Mouse (Mus musculus): ENCODE results near the gene Tmem253. TPM values are rescaled to one million over a fixed set of nuclear protein-coding genes. Genes with fewer than 3 reads are reported as not detected.

Gene Tmem253
- polyA plus RNA-seq, 1 experiment = 0.34 TPM

- Histone ChIP-seq H3K4me2 (ENCODE audit: low read depth) (no peak overlapping the region), H3ac (ENCODE audit: control insufficient read depth, insufficient read length) (no peak overlapping the region), H3K36me3 (ENCODE audit: control insufficient read depth, insufficient read depth) (peaks cover 30% of the 10 kb centered on the region), H3K27me3 (ENCODE audit: control insufficient read depth, insufficient read depth, insufficient read length) (no peaks in the 10 kb centered on the region), H3K4me3 (no peak overlapping the region), H3K79me2 (ENCODE audit: control insufficient read depth, insufficient read depth) (no peaks in the 10 kb centered on the region)
- TF ChIP-seq SRF (IDR thresholded peaks at IDR 0.05; ENCODE audit: control insufficient read depth, insufficient read length, low read depth) (no peak), POLR2AphosphoS2 (IDR thresholded peaks at IDR 0.05; ENCODE audit: insufficient read length, low read depth) (no peak), POLR2A (IDR thresholded peaks at IDR 0.05; ENCODE audit: insufficient read length, low read depth) (no peak), USF1 (IDR thresholded peaks at IDR 0.05; ENCODE audit: low read depth) (no peak), TCF3 (IDR thresholded peaks at IDR 0.05; ENCODE audit: insufficient read length, low read depth) (no peak), MYOD1 (IDR thresholded peaks at IDR 0.05; ENCODE audit: control insufficient read depth in 1 of 3, insufficient read length in 2 of 3, low read depth in 2 of 3) (no peak), REST (IDR thresholded peaks at IDR 0.05; ENCODE audit: insufficient read depth, insufficient read length) (no peak), E2F4 (IDR thresholded peaks at IDR 0.05; ENCODE audit: insufficient read depth) (no peak), TCF12 (IDR thresholded peaks at IDR 0.05; ENCODE audit: insufficient read depth, poor library complexity, severe bottlenecking) (no peak), MYOG (IDR thresholded peaks at IDR 0.05; ENCODE audit: control insufficient read depth in 1 of 3, insufficient read depth in 1 of 3, insufficient read length in 2 of 3, low read depth in 2 of 3) (no peak), MAX (IDR thresholded peaks at IDR 0.05; ENCODE audit: low read depth) (no peak), CEBPB (IDR thresholded peaks at IDR 0.05; ENCODE audit: insufficient read depth, poor library complexity, severe bottlenecking) (no peak)
Measured at GRCm38 (mm10) chr14:51995219-51995871, 20.1 kb upstream of the Tmem253 start.

GRCm38 (mm10) chr14:51996231-51996841, 19.1 kb upstream of the Tmem253 start:
- H3K4me3 ChIP-seq = no peak overlapping the region
- TF ChIP-seq E2F4 (IDR thresholded peaks at IDR 0.05; ENCODE audit: insufficient read depth) = no peak
- no peak for TF ChIP-seq POLR2AphosphoS2 (IDR thresholded peaks at IDR 0.05; ENCODE audit: insufficient read length, low read depth)
- no peak for TF ChIP-seq TCF3 (IDR thresholded peaks at IDR 0.05; ENCODE audit: insufficient read length, low read depth)
- TF ChIP-seq MAX (IDR thresholded peaks at IDR 0.05; ENCODE audit: low read depth) = no peak
- TF ChIP-seq TCF12 (IDR thresholded peaks at IDR 0.05; ENCODE audit: insufficient read depth, poor library complexity, severe bottlenecking) = no peak
- TF ChIP-seq REST (IDR thresholded peaks at IDR 0.05; ENCODE audit: insufficient read depth, insufficient read length) = no peak
- no peak for TF ChIP-seq CEBPB (IDR thresholded peaks at IDR 0.05; ENCODE audit: insufficient read depth, poor library complexity, severe bottlenecking)
- TF ChIP-seq POLR2A (IDR thresholded peaks at IDR 0.05; ENCODE audit: insufficient read length, low read depth) = no peak
- no peak for TF ChIP-seq SRF (IDR thresholded peaks at IDR 0.05; ENCODE audit: control insufficient read depth, insufficient read length, low read depth)

DNA sequence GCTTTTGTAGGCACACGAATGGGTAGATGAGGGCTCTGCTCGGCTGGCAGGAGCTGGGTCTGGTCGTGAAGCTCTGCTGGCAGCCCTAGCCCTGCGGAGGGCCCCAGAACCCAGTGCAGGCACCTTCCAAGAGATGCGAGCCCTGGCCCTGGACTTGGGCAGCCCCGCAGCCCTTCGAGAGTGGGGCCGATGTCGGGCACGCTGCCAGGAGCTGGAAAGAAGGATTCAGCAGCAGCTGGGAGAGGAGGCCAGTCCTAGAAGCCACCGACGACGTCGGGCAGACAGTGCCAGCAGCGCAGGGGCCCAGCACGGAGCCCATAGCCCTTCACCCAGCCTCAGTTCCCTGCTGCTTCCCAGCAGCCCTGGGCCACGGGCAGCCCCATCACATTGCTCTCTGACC, 18.6 kb upstream of the Tmem253 start:
- H3K27me3 ChIP-seq (ENCODE audit: control insufficient read depth, insufficient read depth, insufficient read length) = no peaks in the 10 kb centered on the region
- no peak overlapping the region for H3K4me3 ChIP-seq
- no peak for TF ChIP-seq CEBPB (IDR thresholded peaks at IDR 0.05; ENCODE audit: insufficient read depth, poor library complexity, severe bottlenecking)
- H3ac ChIP-seq (ENCODE audit: control insufficient read depth, insufficient read length) = no peak overlapping the region
- no peak overlapping the region for H3K4me2 ChIP-seq (ENCODE audit: low read depth)
- peaks cover 32% of the 10 kb centered on the region for H3K36me3 ChIP-seq (ENCODE audit: control insufficient read depth, insufficient read depth)
- H3K79me2 ChIP-seq (ENCODE audit: control insufficient read depth, insufficient read depth) = no peaks in the 10 kb centered on the region

More at GRCm38 (mm10) chr14:51996231-51996841, 19.1 kb upstream of the Tmem253 start:
- no peak overlapping the region for H3K4me2 ChIP-seq (ENCODE audit: low read depth)
- no peak overlapping the region for H3ac ChIP-seq (ENCODE audit: control insufficient read depth, insufficient read length)
- H3K27me3 ChIP-seq (ENCODE audit: control insufficient read depth, insufficient read depth, insufficient read length) = no peaks in the 10 kb centered on the region
- no peaks in the 10 kb centered on the region for H3K79me2 ChIP-seq (ENCODE audit: control insufficient read depth, insufficient read depth)
- peaks cover 30% of the 10 kb centered on the region for H3K36me3 ChIP-seq (ENCODE audit: control insufficient read depth, insufficient read depth)

DNA sequence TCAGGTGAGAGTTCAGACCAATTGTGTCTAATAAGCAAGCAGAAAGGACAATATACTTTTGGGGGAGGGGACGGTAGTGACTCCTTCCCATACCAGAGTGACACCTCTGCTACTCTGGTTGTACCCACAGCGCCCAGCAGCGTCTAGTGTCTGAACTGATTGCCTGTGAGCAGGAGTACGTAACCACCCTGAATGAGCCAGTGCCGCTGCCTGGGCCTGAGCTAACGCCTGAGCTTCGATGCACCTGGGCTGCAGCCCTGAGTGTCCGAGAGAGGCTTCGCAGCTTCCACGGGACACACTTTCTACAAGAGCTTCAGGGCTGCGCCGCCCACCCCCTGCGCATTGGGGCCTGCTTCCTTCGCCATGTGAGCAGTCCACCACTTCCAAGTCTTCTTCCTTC, 18.0 kb upstream of the Tmem253 start:
- no peaks in the 10 kb centered on the region for H3K79me2 ChIP-seq (ENCODE audit: control insufficient read depth, insufficient read depth)
- H3K4me2 ChIP-seq (ENCODE audit: low read depth) = no peak overlapping the region
- peaks cover 37% of the 10 kb centered on the region for H3K36me3 ChIP-seq (ENCODE audit: control insufficient read depth, insufficient read depth)
- no peak overlapping the region for H3K4me3 ChIP-seq
- no peak for TF ChIP-seq CEBPB (IDR thresholded peaks at IDR 0.05; ENCODE audit: insufficient read depth, poor library complexity, severe bottlenecking)
- no peak for TF ChIP-seq MYOD1 (IDR thresholded peaks at IDR 0.05; ENCODE audit: control insufficient read depth in 1 of 3, insufficient read length in 2 of 3, low read depth in 2 of 3)
- TF ChIP-seq SRF (IDR thresholded peaks at IDR 0.05; ENCODE audit: control insufficient read depth, insufficient read length, low read depth) = no peak
- TF ChIP-seq POLR2AphosphoS2 (IDR thresholded peaks at IDR 0.05; ENCODE audit: insufficient read length, low read depth) = peak; percentile 21
- TF ChIP-seq MAX (IDR thresholded peaks at IDR 0.05; ENCODE audit: low read depth) = no peak
- no peak for TF ChIP-seq TCF12 (IDR thresholded peaks at IDR 0.05; ENCODE audit: insufficient read depth, poor library complexity, severe bottlenecking)
- TF ChIP-seq MYOG (IDR thresholded peaks at IDR 0.05; ENCODE audit: control insufficient read depth in 1 of 3, insufficient read depth in 1 of 3, insufficient read length in 2 of 3, low read depth in 2 of 3) = no peak
- no peak overlapping the region for H3ac ChIP-seq (ENCODE audit: control insufficient read depth, insufficient read length)
- H3K27me3 ChIP-seq (ENCODE audit: control insufficient read depth, insufficient read depth, insufficient read length) = no peaks in the 10 kb centered on the region

GRCm38 (mm10) chr14:52003981-52004495, 11.4 kb upstream of the Tmem253 start:
- H3K4me2 ChIP-seq (ENCODE audit: low read depth) = no peak overlapping the region
- H3K27me3 ChIP-seq (ENCODE audit: control insufficient read depth, insufficient read depth, insufficient read length) = no peaks in the 10 kb centered on the region
- H3K79me2 ChIP-seq (ENCODE audit: control insufficient read depth, insufficient read depth) = no peaks in the 10 kb centered on the region
- H3ac ChIP-seq (ENCODE audit: control insufficient read depth, insufficient read length) = no peak overlapping the region
- no peak overlapping the region for H3K4me3 ChIP-seq
- TF ChIP-seq MYOG (IDR thresholded peaks at IDR 0.05; ENCODE audit: control insufficient read depth in 1 of 3, insufficient read depth in 1 of 3, insufficient read length in 2 of 3, low read depth in 2 of 3) (no peak), SRF (IDR thresholded peaks at IDR 0.05; ENCODE audit: control insufficient read depth, insufficient read length, low read depth) (no peak), MYOD1 (IDR thresholded peaks at IDR 0.05; ENCODE audit: control insufficient read depth in 1 of 3, insufficient read length in 2 of 3, low read depth in 2 of 3) (no peak), CEBPB (IDR thresholded peaks at IDR 0.05; ENCODE audit: insufficient read depth, poor library complexity, severe bottlenecking) (no peak), POLR2A (IDR thresholded peaks at IDR 0.05; ENCODE audit: insufficient read length, low read depth) (no peak), E2F4 (IDR thresholded peaks at IDR 0.05; ENCODE audit: insufficient read depth) (no peak), MAX (IDR thresholded peaks at IDR 0.05; ENCODE audit: low read depth) (no peak), TCF3 (IDR thresholded peaks at IDR 0.05; ENCODE audit: insufficient read length, low read depth) (no peak), POLR2AphosphoS2 (IDR thresholded peaks at IDR 0.05; ENCODE audit: insufficient read length, low read depth) (no peak), TCF12 (IDR thresholded peaks at IDR 0.05; ENCODE audit: insufficient read depth, poor library complexity, severe bottlenecking) (no peak), REST (IDR thresholded peaks at IDR 0.05; ENCODE audit: insufficient read depth, insufficient read length) (no peak), USF1 (IDR thresholded peaks at IDR 0.05; ENCODE audit: low read depth) (no peak)
- peaks cover 21% of the 10 kb centered on the region for H3K36me3 ChIP-seq (ENCODE audit: control insufficient read depth, insufficient read depth)
